Mouse (Mus musculus) C2C12 (cell line): Measurements from ENCODE around the gene Tenm2. TPM values are rescaled to one million over a fixed set of nuclear protein-coding genes. Genes with fewer than 3 reads are reported as not detected.

Experiments used
- H3K27me3 ChIP-seq: one replicate; pipeline ENCODE4 v1.6.1; 2011; ENCODE audit not compliant: control insufficient read depth, insufficient read depth, insufficient read length
- H3K36me3 ChIP-seq: one replicate; pipeline ENCODE4 v1.6.1; 2011; ENCODE audit not compliant: control insufficient read depth, insufficient read depth
- H3K4me3 ChIP-seq: one replicate; pipeline ENCODE4 v1.5.1; 2011; ENCODE audit warnings: mild to moderate bottlenecking, control low read depth; ENCODE audit not compliant: poor library complexity, insufficient read depth, severe bottlenecking
- H3K79me2 ChIP-seq: one replicate; pipeline ENCODE4 v1.6.1; 2011; ENCODE audit not compliant: control insufficient read depth, insufficient read depth
- H3K79me3 ChIP-seq: one replicate; pipeline ENCODE4 v1.6.1; 2011; ENCODE audit warnings: low read depth, control low read depth
- H3ac ChIP-seq: one replicate; pipeline ENCODE3; 2011; ENCODE audit warnings: low read depth; ENCODE audit not compliant: control insufficient read depth, insufficient read length
- CEBPB ChIP-seq: IDR thresholded peaks from one replicate; pipeline ENCODE4 v1.6.1; 2011; ENCODE audit warnings: low read depth, mild to moderate bottlenecking, control low read depth, moderate library complexity
- CTCF ChIP-seq: IDR thresholded peaks from one replicate; pipeline ENCODE4 v1.5.1; 2011; ENCODE audit not compliant: control insufficient read depth, insufficient read depth, insufficient read length
- FOSL1 ChIP-seq: IDR thresholded peaks from one replicate; pipeline ENCODE4 v1.8.0; 2011; ENCODE audit warnings: mild to moderate bottlenecking, low read length; ENCODE audit not compliant: poor library complexity, insufficient read depth, severe bottlenecking
- MAX ChIP-seq: IDR thresholded peaks from one replicate; pipeline ENCODE4 v1.6.1; 2011; ENCODE audit warnings: mild to moderate bottlenecking, control low read depth
- MYOD1 ChIP-seq: IDR thresholded peaks from one replicate; pipeline ENCODE4 v1.6.1; 2011; ENCODE audit warnings: low read depth; ENCODE audit not compliant: control insufficient read depth, insufficient read length
- MYOG ChIP-seq: IDR thresholded peaks from one replicate; pipeline ENCODE4 v1.6.1; 2011; ENCODE audit not compliant: control insufficient read depth, insufficient read length; ENCODE audit errors: extremely low read depth
- USF1 ChIP-seq: IDR thresholded peaks from one replicate; pipeline ENCODE4 v1.6.1; 2011; ENCODE audit warnings: low read depth, mild to moderate bottlenecking, control low read depth, moderate library complexity
- polyA plus RNA-seq: library from polyadenylated mRNA; unstranded; fragments of >200 nt; fragmentation: generic; extraction: Trizol; gene quantifications from one replicate; pipeline ENCODE4 v1.2.1, GENCODE M21; 2012; ENCODE audit warnings: missing spikeins

Gene Tenm2
- polyA plus RNA-seq, 1 experiment, result not detected

DNA sequence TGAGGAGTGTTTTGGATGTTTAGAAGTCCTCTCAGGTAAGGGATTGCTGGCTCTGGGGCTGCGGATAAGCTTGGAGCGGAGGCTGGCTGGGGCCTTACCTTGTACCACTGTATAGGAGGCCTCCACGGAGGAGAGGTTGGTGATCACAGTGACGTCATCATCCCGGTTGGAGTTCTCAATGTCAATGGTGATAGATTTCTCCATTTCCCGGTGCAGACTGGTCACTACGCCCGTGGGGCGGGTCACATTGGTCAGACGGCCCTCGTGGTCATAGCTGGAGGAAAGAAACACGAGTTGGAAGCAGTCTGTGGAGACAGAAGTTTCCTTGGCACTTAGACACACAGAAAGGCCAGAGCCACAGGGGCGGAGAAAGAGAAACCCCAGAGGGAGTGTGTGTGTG lies 1194.4 kb downstream of the Tenm2 start:
- no peak overlapping the region for H3K4me3 ChIP-seq
- TF ChIP-seq CEBPB, result no peak
- no peak for TF ChIP-seq MAX
- no peaks in the 10 kb centered on the region for H3K27me3 ChIP-seq
- no peak overlapping the region for H3ac ChIP-seq
- no peaks in the 10 kb centered on the region for H3K36me3 ChIP-seq
- no peaks in the 10 kb centered on the region for H3K79me3 ChIP-seq
- H3K79me2 ChIP-seq, result no peaks in the 10 kb centered on the region

DNA sequence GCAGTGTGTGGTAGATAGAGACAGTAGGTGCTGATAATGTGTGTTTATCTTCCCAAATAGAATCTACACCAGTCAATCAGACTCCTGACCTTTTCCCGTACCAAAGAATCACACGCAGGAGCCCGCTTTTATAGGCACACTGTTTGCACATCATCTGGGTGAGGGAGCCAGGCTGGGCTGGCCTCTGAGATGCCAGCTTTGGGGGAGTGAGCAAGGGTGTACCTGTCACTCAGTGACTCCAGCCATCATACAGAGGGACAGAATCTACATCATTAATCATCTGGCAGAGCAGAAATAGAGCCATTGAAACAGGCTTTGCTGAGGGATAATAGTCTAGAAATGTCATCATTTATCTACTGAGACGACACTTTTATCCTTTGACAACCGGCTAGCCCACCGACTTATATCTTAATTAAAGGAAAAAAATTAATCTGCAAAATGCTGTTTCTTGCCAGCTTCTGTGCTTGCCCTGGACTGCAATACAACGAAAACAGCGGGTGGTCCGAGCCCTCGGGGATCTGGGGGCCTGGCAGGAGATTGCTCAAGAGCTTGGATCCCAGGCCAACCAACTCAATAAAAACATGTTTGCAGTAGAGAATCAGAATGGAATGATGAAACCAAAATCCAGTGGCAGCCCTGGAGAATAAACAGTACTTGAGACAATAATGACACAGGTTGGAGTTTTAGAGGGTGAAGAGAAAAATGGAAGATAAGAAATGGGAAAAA lies 1195.1 kb downstream of the Tenm2 start:
- no peaks in the 10 kb centered on the region for H3K79me2 ChIP-seq
- no peaks in the 10 kb centered on the region for H3K27me3 ChIP-seq
- no peak overlapping the region for H3ac ChIP-seq
- no peak for TF ChIP-seq CEBPB
- no peak for TF ChIP-seq MAX
- no peak for TF ChIP-seq MYOG
- TF ChIP-seq USF1, result no peak
- TF ChIP-seq FOSL1, result no peak
- no peak for TF ChIP-seq CTCF
- no peak for TF ChIP-seq MYOD1
- no peaks in the 10 kb centered on the region for H3K36me3 ChIP-seq
- no peaks in the 10 kb centered on the region for H3K79me3 ChIP-seq
- no peak overlapping the region for H3K4me3 ChIP-seq

DNA sequence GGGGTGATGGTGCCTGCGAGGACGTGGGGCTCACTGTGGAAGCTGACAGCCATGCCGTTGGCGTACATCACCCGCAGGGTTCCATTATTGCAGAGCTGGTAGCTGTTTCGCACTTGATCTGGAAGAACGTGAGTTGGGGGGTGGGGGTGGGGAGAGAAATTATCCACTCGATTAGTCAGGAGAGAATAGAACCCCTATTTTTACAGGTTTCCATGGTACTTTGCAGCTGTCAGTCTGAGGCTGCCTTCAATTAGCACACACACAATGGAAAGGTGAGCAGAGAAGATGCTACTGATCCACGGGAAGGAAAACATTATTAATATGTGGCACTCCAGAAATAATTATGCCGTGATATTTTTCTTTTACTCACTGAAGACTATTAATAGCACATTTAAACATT lies 1195.9 kb downstream of the Tenm2 start:
- H3K27me3 ChIP-seq, result no peaks in the 10 kb centered on the region

DNA sequence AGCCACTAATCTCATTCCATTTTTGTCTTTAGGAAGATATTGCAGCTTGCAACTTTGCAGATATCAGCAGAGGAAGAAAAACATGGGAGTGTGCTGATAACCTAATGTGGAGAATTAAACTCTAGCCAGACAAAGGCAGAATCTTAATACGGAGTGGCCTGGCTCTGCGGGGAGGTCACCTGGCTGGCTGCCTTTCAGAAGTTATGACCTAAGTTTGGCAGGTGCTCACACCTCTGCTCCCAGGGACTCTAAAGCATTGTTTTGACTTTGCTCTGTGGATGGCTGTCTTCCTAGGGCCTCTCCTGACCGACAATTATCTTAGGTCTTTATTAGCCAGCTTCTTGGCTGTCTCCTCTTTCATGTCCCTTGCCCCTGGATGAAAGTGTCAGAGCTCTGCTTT lies 1197.4 kb downstream of the Tenm2 start:
- no peaks in the 10 kb centered on the region for H3K27me3 ChIP-seq
- H3K36me3 ChIP-seq, result no peaks in the 10 kb centered on the region
- no peak for TF ChIP-seq FOSL1
- TF ChIP-seq CTCF, result no peak
- TF ChIP-seq MAX, result no peak
- no peak for TF ChIP-seq MYOD1
- TF ChIP-seq CEBPB, result no peak
- TF ChIP-seq USF1, result no peak
- no peak for TF ChIP-seq MYOG
- no peak overlapping the region for H3ac ChIP-seq
- no peaks in the 10 kb centered on the region for H3K79me2 ChIP-seq
- no peaks in the 10 kb centered on the region for H3K79me3 ChIP-seq
- no peak overlapping the region for H3K4me3 ChIP-seq

More for the DNA sequence above, 1195.9 kb downstream of the Tenm2 start:
- Histone ChIP-seq H3K4me3 (no peak overlapping the region), H3K79me3 (no peaks in the 10 kb centered on the region), H3ac (no peak overlapping the region), H3K36me3 (no peaks in the 10 kb centered on the region), H3K79me2 (no peaks in the 10 kb centered on the region)
- no peak for TF ChIP-seq CTCF
- no peak for TF ChIP-seq CEBPB
- TF ChIP-seq MAX, result no peak
- TF ChIP-seq FOSL1, result no peak
- no peak for TF ChIP-seq USF1
- no peak for TF ChIP-seq MYOG
- no peak for TF ChIP-seq MYOD1

DNA sequence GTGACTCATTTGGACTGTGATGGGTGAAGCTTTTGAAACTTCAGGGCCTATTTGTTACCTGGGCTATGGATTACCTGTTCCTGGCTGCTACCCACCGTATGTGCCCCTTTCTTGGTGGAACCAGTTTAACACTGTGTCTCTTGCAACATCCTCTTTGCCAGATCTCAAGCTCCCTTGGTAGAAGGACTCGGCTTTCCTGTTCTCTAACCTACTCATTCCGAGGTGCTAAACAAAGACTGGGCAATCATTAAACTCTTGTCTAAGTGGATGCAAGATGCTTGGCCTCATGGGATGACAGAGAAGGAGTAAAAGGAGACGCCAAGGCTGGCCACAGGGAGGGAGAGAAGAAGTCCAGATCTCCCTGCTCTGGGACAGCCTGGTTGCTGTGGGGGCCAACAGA lies 1198.5 kb downstream of the Tenm2 start:
- Histone ChIP-seq H3K79me2 (no peaks in the 10 kb centered on the region), H3K36me3 (no peaks in the 10 kb centered on the region), H3K27me3 (no peaks in the 10 kb centered on the region), H3K79me3 (no peaks in the 10 kb centered on the region), H3ac (no peak overlapping the region), H3K4me3 (no peak overlapping the region)
- no peak for TF ChIP-seq USF1
- no peak for TF ChIP-seq MYOD1
- no peak for TF ChIP-seq MYOG
- no peak for TF ChIP-seq CTCF
- no peak for TF ChIP-seq FOSL1

DNA sequence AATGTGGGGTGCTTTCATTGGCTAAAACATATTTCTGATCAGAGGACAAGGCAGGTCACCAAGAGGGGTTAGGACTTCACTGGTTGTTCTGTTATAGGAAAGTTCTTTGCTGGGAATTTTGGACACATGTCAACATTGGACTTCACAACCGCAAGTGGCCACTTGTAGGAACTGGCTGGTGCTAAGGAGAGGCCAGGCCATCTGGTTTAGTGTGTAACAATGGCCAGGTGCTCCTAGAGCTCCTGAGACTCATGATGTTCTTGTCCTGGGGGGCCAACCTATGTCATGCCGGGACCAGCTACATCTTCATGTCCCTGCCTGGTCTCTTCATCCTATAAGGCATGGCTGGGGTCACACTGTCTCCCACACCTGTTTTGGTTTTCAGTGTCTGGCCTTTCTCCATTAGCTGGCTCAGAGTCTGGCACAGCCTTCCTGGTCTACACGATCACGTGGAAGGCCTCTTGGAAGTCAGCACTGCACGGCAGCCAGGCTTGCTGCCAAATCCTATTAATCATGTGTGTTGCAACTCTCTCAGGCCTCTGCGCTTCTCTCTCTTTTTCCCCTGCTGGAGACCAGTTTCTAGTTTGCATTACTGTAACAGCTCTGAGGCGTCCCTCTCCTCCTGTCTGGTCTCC lies 1199.6 kb downstream of the Tenm2 start:
- H3K79me2 ChIP-seq, result no peaks in the 10 kb centered on the region
- H3K79me3 ChIP-seq, result no peaks in the 10 kb centered on the region
- TF ChIP-seq USF1 (peak; percentile 69), CTCF (no peak), MAX (peak; percentile 19), CEBPB (peak; percentile 95)
- no peak overlapping the region for H3ac ChIP-seq
- H3K4me3 ChIP-seq, result no peak overlapping the region
- no peaks in the 10 kb centered on the region for H3K36me3 ChIP-seq
- H3K27me3 ChIP-seq, result no peaks in the 10 kb centered on the region
